Mouse (Mus musculus) activated CD4-positive, CD25-positive, alpha-beta regulatory T cell (primary cell): ENCODE data around the gene Tob2. TPM values are rescaled to one million over a fixed set of nuclear protein-coding genes. Genes with fewer than 3 reads are reported as not detected.

Experiments used
- polyA plus RNA-seq, 2 experiments: library from polyadenylated mRNA; unstranded; fragments of 100-300 nt; shearing (Covaris generic); gene quantifications; one replicate each; pipeline ENCODE4 v1.2.1; 2017

Tob2 gene
- polyA plus RNA-seq = 10 to 100 TPM; 33.5 to 63.3 TPM

DNA sequence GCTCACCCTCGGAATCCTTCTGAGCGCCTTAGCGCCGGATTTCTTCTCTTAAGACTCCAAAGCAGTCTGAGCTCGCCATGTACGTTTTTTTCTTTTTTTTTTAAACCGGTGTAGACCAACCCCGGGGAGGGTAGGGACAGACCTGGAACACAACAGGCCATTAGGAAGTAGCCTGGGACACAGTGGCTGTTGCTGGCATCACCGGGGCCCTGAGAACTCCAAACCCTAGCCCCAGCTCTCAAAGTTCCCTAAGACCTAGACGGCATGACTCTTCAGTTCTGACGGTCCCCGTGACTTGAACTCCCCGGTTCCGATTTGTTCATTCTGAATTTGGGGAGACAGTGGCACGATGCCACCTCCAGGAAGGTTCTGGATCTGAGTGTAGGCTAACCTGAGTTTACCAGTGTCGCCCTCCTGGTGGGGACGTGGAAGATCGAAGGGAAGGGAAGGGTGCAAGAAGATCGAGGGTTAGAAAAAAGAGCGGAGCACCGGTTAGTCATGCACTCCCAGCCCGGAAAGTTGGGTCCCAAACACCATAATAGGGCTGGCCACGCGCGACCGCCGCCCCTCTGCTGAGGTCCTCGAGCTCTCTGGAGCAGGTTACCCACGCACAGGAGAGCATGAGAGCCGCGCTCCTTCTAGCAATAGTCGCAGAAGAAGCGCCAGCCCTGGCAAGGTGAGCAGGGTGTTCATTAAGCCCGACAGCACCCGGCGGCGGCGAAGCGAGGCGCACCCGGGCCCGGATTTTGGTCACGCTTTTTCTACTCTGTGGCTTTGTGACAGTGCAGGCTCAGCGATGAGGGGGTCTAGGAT, at the start of gene Tob2:
Gene Tob2, minus strand, starts transcription at position 280 of the 813 bp plus-strand sequence.

GRCm38 (mm10) chr15:81872262-81873136, 13.9 kb upstream of the Tob2 start, which contains the start of gene Aco2:
Gene Aco2 (plus strand): TSS chr15:81872309.

DNA sequence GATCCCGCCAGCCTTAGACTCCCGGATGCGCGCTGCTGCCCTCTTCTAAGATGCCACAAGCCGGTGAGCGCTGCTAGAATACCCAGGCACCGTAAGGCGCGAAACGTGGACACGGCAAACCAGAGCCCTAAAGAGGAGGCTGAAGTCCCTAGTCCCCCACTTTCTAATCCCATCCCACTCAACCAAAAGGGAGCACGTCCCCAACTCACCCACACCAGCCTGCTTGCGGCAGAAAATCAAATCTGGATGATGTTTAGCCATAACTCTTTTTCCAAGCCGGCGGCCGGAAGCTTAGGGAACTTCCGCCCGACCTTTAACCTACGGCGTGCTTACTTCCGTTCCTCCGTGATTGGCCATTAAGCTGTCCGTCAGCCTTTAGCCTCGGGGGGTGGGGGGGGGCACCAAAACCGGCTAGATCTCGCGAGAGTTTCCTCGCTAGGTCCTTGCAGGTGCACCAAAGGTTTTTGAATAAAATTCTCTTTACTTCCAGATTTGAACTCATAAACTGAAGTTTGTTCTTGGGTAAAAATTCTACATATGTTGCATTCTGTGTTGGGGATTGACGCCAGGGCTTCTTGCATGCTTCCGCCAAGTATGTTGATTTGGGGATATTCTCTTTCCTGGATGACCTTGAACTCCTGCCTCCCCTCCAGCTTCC, 13.1 kb upstream of the Tob2 start, which contains the start of gene Phf5a:
Gene Phf5a, minus strand, starts transcription at position 308 of the 658 bp plus-strand sequence.

DNA sequence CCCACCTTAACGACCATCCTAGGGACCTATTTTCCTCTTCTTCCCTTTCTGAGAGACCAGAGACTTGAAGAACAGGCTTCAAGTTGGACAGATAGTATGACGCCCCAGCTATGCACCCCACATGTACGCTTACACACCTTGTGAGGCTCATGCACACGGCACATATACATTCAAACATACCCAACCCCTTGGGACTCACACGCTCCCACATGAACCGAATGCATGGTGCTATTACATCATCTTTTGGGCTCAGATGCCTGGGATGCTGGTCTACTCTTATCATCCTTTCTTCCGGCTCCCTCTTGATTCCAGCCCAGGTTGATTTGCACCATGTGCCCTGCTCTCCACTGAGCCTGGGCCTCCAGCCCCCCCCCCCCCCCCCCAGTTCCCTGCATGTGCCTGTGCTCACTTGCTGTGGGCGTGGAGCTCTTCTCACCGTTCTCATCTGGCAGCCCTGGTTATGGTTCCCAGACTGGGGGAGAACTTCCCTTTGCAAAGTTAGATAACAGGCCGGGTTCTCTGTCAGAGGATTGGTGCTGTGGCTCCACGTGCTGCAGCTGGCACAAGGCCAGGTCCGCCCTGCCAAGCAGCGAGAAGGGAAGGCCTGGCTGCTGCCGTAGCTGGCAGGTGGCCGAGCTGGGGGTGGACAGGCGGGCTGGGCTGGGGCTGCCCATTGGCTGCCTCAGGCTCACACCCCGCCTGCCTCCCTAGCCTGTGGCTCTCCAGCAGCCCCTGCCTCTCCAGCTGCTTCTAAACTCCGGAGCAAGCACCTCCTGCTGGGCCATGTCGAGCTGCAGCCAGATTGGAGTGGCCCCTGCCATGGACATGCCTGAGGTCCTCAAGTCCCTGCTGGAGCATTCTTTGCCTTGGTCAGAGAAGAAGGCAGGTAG, 56.4 kb downstream of the Tob2 start, which contains the start of gene Tef:
Gene Tef, plus strand, starts transcription at position 421 of the 890 bp plus-strand sequence.

Other genes with a start within 250 kb of the Tob2 start
- gene L3mbtl2, start 194.9 kb downstream of the Tob2 start, polyA plus RNA-seq = 10 to 100 TPM; 16.6 to 21.7 TPM
- 1 to 10 TPM in 1 of 2 experiments, under 1 TPM in 1; 0.86 to 4.7 TPM for gene Chadl, start 161.5 kb downstream of the Tob2 start, polyA plus RNA-seq
- gene Zc3h7b, start 113.7 kb downstream of the Tob2 start, polyA plus RNA-seq = 1 to 10 TPM; 4.9 to 8.6 TPM
- 10 to 100 TPM; 55.5 to 73.6 TPM for gene Rangap1, start 113.3 kb downstream of the Tob2 start, polyA plus RNA-seq
- 10 to 100 TPM; 19.1 to 22.6 TPM for gene Tef, start 56.4 kb downstream of the Tob2 start, polyA plus RNA-seq
- 100 to 1,000 TPM; 102 to 126 TPM for gene Phf5a, start 13.1 kb upstream of the Tob2 start, polyA plus RNA-seq
- 100 to 1,000 TPM in 1 of 2 experiments, 10 to 100 TPM in 1; 95.9 to 114 TPM for gene Aco2, start 13.5 kb upstream of the Tob2 start, polyA plus RNA-seq
- gene Polr3h, start 67.4 kb upstream of the Tob2 start, polyA plus RNA-seq = 10 to 100 TPM; 43.2 to 56.7 TPM
- gene Csdc2, start 78.0 kb upstream of the Tob2 start, polyA plus RNA-seq = under 1 TPM in 1 of 2 experiments, not detected in 1; 0.36 TPM
- gene Pmm1, start 102.1 kb upstream of the Tob2 start, polyA plus RNA-seq = 10 to 100 TPM in 1 of 2 experiments, 1 to 10 TPM in 1; 6.9 to 20.5 TPM
- gene 1700029P11Rik, start 121.7 kb upstream of the Tob2 start, polyA plus RNA-seq = not detected
- 10 to 100 TPM; 60.7 to 84.2 TPM for gene Xrcc6, start 129.0 kb upstream of the Tob2 start, polyA plus RNA-seq
- 10 to 100 TPM; 31.3 to 45.5 TPM for gene Desi1, start 175.1 kb upstream of the Tob2 start, polyA plus RNA-seq
- gene Snu13, start 188.8 kb upstream of the Tob2 start, polyA plus RNA-seq = 100 to 1,000 TPM; 149 to 178 TPM
- not detected for gene 4930407I10Rik, start 200.4 kb upstream of the Tob2 start, polyA plus RNA-seq
- under 1 TPM in 1 of 2 experiments, not detected in 1; 0.22 TPM for gene Mei1, start 211.2 kb upstream of the Tob2 start, polyA plus RNA-seq